Mouse (Mus musculus): ENCODE measurements around the gene Nipbl.
"Not testable (repeated sequence)": the region's sequence is repeated elsewhere in the genome, so short reads cannot be mapped to it uniquely, and the experiment has no call there.

The Nipbl gene

DNA sequence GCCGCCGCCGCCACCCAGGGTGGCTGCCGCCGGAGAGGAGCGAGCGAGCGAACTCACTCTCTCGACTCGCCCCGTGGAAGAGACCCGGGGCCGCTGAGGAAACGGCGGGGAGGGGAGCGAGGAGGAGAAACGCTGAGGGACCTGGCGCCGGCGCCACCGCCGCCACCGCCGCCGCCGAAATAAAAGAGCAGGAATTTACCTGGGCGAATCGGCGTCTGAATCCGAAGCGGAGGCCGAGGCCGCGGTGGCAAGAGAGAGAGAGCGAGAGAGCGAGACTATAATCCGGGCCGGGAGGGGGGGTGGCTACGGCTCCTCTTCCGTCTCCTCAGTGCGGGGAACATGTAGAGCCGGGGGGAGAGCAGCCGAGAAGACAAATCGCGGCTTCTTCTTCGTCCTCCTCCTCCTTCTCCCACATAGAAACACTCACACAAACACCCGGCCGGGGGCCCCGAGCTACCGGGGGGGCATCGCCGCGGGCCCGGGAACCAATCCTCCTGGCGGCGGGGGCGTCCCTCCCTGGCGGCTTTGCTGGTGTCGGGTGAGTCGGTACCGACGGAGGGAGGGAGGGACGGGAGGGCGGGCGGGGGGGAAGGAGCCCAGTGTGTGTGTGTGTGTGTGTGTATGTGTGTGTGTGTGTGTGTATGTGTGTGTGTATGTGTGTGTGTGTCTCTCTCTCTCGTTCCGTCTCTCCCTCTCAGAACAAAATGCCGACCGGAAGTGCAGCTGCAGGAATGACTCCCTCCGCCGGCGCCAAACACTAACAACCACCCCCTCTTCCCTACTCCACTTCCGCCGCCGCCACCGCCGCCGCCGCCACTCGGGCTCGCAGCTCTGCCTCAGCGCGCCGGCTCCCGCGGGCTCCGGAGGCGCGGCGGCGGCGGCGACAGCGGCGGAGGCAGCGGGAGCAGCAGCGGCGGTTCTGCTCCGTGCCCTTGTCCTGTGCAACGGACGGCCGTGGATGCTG is at the start of gene Nipbl:
Nipbl (minus strand) TSS at position 538 of the 964 bp plus-strand sequence.
- DNase-seq (ENCODE audit: low spot score) = peak; percentile 92

DNA sequence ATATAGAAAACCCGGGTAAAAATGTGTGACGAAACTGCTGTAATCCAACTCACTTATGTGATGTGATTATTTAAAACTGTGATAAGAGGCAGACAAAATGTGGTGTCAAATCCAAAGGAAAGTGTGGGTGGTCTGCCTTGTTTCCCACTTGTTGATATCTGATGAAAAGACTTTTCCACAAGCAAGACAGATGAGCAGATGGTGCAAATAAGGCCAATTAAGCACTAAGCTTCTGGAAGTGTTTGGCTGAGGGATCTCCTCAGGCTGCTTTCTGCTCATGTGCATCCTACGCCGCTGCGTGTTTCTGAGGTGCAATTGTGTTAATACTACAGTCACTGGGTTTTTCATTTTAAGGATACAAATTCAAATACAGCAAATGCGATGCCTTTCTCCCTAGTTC is 41.0 kb upstream of the Nipbl start:
- no peak for DNase-seq (ENCODE audit: low spot score)

DNA sequence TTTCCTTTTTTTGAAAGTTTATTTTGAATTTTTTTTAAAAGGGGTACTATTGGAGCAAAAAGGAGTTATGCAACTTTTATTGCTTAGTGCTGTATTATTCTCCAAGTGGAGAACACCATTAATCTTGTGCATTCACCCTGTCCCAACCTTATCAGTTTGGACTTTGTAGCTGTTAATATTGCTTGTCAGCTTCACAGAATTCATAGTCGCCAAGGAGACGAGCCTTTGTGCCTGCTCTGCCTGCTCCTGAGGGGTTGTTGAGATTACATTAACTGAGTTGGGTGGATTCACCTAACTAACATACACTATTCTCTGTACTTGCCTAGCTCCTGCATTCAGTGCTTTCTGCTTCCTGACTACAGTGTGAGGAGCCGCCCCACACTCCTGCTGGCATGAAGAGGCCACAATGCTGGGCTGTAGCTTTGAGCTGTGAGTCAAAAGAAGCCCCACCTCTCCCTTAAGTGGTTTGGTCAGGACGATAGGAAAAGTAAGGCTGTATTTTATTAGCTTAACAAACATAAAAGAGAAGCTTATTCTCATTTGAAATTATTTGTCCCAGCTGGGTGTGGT is 24.8 kb upstream of the Nipbl start:
- no peak for DNase-seq (ENCODE audit: low spot score)

DNA sequence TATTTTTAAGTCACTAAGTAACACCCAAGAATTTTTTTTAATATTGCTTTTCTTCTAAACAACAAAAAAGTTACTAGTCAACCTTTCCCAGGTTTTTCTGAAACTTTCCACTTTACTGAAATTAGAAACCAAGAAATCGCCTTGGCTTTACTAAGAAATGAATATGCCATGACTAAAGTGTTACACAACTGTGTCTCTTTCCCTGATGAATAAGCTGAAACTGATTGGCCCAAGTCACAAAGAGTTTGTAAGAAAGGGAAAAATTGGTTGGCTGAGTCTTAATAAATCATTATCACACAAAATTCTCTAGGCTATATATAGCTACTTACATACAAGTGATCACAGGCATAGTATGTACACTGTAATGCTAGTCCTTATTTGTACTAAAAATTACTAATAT is 19.3 kb upstream of the Nipbl start:
- no peak for DNase-seq (ENCODE audit: low spot score)

DNA sequence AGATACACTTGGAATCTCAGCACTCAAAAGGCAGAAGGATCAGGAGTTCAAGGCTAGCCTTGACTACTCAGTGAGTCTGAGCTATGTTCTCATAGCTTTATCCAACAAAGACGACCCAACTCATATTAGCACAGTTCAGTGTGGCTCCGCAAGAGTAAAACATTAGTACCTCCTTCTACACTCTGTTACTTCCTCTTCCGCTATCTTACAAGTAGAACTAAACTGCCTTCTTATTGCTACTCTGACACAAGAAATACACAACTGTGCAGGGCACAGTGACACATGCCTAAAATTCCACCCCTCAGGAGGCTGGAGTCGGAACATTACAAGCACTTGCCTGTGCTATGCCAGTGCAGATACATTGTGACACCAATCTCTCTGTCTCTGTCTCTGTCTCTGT is 18.5 kb upstream of the Nipbl start:
- DNase-seq (ENCODE audit: low spot score) = no peak

DNA sequence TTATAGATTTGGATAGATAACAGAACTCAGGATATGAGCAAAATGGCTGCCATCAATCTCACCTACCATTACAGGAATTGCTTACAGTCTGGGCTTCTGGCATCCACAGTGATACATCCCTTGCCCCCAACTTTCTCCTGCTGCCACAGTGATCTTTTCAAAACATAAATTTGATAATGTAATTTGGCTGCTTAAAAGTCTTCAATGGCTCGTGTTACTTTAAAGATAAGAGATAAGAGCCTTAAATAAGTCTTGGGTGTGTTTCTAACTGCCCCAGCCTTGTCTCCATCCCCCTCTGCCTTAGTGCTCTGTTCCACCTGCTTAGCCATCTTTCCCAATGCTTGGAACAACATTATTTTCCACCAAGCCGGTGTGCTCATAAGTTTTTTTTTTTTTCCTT is 16.6 kb upstream of the Nipbl start:
- DNase-seq (ENCODE audit: low spot score) = no peak

DNA sequence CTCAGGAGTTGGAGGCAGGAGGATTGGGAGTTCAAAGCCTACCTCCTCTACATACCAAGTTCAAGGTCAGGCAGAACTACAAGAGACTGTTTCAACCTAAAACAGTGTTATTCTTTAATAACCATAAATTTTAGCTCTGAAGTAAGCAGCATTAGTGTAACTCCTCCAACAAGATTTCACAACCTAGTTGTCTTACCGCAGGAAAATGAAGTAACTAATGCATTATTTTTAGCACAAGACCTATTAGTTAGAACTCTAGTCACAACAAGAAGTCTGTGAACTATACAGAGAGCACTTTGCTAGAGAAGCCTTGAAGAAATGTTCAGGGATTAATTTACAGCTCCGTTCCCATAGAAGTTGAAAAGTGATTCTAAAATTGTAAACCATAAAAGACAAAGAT is 15.7 kb upstream of the Nipbl start:
- no peak for DNase-seq (ENCODE audit: low spot score)

DNA sequence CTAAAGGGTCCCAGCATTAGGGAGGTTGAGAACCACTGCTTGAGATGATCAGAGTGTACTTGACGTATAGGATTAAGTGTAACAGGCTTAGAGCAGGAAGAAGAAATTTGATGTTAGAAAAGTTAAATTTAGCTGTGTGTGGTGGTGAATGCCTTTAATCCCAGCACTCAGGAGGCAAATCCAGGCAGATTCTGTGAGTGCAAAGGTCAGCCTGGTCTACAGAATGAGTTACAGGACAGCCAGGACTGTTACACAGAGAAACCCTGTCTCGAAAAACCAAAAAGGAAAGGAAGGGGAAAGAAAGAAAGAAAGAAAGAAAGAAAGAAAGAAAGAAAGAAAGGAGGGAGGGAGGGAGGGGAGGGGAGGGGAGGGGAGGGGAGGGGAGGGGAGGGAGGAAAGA is 12.0 kb upstream of the Nipbl start:
- not testable (repeated sequence) for DNase-seq (ENCODE audit: low spot score)

DNA sequence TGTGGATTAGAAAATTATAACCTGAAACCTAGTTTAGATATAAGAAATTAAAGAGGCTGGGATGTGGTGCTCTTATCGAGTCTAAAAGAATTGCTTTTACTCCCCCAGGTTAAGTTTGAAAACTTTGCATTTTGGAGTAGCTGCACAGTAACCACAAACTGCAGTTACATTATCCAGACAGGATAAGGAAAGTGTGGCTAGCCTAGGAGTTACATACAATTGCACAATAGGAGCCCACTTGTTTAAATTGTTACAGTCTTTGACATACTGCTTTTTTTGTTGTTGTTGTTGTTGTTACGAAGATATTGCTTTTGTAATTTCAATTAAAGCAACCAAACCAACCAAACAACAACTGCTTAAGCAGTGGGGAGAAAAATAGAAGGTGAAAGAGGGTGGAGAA is 11.2 kb upstream of the Nipbl start:
- DNase-seq (ENCODE audit: low spot score) = no peak

DNA sequence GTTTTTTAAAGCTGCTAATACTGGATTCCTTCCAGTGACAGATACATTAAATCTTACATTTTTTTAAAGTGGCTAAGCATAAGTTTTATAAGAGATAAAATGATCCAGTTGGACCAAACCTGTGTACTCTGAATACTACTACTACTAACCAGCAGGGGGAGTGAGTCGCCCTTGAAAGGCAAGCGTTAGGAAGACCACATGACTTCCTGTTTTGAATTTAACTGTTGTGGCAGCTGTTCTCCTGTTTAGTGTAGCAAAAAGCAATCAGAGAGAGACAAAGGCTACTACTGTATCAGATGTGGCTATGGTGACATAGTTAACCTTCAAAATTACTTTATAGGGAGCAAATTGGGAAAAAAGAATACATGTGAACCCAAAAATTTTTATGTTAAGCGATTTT is 6.8 kb upstream of the Nipbl start:
- peak; percentile 42 for DNase-seq (ENCODE audit: low spot score)

DNA sequence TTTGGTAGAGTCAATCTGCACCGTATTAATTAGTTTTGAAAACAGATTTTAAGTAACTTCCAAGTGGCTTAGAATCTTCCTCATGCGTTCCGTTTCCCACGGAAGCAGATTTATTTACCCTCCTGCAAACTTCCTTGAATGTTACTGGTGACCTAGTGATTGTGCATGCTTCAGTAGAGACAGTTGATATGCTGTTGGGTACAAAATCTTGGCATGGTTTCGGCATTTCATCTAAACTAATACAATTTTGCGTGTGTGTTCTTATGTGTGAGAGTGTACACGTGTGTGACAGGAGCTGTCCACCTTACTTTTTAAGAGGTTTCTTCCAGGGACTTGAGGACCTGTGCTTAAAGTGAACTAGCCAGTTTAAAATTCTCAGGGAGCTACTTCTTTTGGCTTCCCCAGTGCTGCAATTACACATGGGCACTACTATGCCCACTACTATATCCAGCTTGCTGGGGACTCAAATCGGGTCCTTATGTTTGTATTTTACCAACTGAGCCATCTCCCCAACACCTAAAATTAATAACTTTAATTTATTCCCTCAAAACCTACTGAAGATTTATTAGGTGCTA is 3.0 kb upstream of the Nipbl start:
- no peak for DNase-seq (ENCODE audit: low spot score)

DNA sequence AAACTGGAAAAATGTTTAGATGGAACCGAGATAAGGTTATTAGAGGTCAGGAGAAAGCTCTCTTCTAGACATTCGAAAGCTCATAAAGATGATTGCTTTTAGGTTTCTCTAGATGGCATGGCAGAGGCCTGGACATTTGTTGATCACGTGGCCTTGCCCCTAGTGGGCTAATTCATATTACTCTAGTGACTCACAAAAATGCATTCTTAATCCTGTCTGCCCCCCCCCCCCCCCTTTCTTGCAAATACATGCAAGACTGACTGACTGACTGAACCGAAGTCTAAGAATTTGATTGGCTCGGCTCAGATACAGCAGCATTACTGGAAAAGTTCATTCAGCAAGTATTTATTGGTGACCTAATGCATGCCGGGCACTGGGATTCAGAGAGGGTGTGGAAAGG is 2.2 kb upstream of the Nipbl start:
- DNase-seq (ENCODE audit: low spot score) = no peak

DNA sequence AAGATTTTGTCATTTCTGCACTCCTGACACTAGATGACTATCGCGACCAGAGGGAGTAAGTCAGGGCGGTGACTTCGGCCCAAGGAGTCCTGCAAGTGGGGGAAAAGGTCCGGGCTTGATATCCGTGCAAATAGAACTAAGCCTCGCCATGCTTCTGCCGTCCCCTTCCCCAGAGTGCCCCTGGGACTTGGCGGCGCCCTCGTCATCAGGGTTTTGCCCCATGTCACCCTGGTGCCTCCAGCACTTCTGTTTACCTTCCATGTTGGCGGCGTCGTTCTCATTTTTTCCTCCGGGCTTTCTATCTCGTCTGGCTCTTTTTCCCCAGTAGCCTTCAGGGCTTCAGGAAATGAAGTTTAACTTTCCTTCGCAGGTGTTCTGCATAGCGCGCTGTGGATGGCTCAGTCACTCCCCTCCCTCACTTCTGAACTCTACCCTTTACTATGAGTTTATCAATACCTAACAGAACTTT is 1.7 kb upstream of the Nipbl start:
- no peak for DNase-seq (ENCODE audit: low spot score)

DNA sequence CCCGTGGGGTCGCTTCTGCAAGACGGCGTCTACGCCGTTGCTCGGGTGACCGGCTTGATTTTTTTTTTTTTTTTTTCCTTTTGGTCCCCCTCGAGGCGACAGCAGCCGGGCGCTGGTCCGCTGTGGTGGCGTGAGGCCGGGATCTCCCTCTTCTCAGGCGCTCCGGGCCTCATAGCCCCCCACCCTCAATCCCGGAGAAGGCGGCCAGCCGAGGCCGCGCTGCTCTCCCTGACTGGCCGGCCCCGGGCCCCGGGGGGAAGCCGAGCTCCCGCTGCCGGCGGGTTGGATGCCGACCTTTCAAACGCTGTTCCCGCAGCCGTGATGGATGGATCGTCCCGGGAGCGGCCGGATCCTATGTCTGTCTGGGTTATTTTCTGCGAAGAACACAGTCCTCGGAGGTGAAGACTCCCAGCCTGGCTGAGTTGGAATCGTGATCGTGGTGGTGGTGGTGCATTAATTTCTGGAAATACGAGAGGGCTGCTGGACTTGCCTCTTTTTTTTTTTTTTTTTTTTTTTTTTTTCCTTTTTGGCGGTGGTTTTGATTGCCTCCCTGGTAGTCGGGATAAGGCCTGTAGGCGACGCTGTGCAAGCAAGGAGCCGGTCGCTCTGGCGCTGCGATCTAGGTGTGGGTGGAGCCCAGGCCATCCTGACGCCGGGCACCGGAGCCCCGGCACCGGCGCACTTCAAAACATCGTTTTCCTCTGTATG is 781 bp upstream of the Nipbl start:
- DNase-seq (ENCODE audit: low spot score) = peak; percentile 76

DNA sequence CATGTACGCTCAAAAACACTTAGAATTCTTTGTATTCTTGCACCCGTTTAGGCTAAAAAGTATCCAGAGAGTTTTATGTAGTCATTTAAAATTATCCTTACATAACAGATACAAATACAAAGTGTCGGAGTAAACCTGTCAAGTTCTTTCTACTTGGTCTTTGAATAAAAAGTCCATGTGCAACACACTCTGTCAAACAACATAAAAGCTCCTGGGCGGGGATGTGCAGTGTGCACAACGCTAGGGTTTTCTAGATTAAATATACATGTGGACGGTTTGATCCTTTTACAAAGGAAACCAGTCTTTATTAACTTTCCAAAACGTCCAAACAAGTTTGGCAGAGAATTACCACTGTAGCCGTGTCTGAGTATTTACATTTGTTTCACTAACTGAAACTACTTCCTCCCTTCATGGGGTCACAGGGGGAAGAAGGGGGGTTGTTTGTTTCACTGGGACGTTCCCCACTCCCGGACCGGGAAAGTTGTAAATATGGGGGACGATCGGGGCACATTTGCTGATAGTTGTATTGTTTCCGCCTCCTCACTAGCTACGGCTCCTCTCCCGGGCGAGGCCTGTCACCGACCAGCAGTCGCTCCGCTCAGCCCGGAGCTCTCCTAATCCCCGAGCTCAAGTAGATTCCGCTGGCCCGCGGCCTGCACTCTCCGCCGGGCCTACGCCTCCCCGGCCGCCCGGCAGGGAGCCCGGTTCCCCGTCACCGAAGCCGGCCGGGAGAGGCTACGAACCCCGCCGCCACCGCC is 916 bp downstream of the Nipbl start:
- peak; percentile 78 for DNase-seq (ENCODE audit: low spot score)

DNA sequence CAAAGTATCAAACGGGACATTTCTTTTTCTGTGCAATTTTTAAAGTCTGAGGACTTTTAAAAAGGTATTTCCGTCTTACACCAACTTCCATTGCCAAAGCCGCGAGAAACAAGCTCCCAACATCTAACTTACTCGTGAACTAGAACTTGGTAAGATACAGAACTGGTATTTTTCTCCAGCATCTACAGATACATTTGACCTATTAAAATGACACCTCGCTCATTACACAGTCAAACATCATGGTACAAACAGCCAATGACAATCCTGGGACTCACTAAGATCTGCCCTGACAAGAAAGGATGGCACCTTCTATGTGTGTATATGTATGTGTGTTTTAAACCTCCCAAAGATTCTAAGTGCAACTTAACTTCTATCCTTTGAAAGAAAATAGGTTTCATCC is 1.5 kb downstream of the Nipbl start:
- DNase-seq (ENCODE audit: low spot score) = no peak

DNA sequence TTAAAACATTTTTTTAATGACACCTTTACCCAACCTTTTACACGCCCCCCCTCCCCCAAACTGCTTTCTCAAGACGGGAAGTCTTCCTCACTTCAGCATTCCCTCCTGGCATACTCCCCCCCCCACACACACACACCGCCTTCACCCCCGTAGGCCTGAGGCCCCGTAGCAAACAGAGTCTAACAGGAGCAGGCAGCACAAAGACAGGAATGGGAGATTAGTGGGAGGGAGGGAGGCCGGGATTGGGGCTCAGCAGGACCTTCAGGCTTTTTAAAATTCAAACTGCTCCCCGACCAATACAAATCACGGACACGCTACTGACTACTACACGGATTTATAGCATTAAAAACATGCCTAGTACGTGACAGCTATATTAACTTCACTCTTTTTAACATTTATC is 2.1 kb downstream of the Nipbl start:
- DNase-seq (ENCODE audit: low spot score) = peak; percentile 30

DNA sequence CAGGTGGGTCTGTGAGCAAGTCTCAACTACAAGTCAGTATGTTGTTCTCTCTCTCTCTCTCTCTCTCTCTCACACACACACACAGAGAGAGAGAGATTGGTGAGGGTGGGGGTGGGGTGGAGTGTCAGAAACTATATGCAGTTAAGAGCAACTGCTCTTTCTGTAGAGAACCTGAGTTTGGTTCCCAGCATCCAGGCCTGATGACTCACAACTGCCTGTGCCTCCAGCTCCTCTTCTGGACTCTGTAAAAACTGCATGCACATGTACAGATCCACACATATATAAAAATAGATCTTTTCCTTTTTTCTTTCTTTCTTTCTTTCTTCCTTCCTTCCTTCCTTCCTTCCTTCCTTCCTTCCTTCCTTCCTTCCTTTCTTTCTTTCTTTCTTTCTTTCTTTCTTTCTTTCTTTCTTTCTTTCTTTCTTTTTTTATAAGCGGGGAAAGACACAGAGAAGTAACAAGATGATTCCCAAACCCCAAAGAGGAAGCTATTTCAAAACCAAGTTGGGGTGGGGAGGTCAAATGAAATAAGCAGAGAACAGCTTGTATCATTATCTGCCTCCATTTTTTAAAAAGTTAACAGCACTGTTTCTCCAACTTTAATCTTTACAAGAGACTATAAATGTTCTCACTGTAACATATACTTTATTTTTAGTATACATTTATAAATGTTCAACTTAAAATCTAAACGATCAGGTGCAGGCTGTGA is 10.9 kb downstream of the Nipbl start:
- no peak for DNase-seq (ENCODE audit: low spot score)

DNA sequence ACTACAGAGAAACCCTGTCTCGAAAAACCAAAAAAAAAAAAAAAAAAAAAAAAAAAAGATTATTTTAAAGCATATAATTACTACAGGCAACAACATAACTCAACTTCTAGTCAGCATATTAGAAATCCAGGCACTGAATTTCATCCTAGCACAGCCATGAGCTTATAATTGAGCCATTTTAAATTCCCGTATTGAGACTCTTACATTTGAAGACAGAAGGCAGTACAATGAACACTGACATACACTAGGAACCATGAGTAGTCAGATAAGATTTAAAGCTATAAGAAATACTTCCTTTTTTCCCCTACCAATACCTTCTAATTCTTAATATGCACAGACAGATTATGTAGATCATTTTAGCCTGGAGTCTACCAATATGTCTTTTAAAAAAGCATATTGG is 11.7 kb downstream of the Nipbl start:
- no peak for DNase-seq (ENCODE audit: low spot score)

DNA sequence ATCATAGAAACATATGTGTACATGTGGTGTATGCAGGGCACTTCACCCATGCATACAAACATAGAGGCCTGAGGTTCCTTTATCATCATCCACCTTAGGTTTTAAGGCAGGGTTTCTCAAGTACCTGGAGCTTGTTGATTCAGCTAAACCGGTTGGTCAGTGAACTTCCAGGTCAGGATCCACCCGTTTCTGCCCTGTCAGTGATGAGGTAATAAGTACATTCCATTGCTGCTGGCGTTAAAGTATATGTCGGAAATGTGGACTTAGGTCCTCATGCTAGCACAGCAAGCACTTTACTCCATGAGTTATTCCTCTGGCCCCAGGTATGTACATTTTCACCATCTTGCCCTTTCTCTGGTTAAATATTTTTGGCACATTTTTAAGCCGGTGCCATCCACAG is 14.8 kb downstream of the Nipbl start:
- DNase-seq (ENCODE audit: low spot score) = no peak

DNA sequence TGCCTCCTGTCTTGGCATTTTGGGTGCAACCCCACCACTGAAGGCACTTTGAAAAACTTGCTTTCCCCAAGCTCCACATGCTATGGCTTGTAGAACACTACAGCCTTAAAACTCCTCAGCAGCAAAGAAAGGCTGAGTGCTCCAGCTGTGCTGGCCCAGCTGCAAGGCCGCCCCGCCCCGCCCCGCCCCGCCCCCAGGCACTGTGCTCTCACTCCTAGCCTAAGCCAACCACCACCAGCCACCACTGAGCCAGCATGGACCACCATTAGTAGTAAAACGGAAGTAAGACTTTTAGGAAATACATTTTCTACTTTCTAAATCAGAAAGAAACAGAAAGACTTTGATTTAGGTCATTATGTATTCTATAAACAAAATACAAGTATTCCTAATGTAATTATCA is 23.4 kb downstream of the Nipbl start:
- no peak for DNase-seq (ENCODE audit: low spot score)
